Mouse (Mus musculus): ENCODE results near the gene Rnf19b. TPM values are rescaled to one million over a fixed set of nuclear protein-coding genes. Genes with fewer than 3 reads are reported as not detected.

Gene Rnf19b
- polyA plus RNA-seq, 1 experiment from 2014 or later: 7.2 TPM

DNA sequence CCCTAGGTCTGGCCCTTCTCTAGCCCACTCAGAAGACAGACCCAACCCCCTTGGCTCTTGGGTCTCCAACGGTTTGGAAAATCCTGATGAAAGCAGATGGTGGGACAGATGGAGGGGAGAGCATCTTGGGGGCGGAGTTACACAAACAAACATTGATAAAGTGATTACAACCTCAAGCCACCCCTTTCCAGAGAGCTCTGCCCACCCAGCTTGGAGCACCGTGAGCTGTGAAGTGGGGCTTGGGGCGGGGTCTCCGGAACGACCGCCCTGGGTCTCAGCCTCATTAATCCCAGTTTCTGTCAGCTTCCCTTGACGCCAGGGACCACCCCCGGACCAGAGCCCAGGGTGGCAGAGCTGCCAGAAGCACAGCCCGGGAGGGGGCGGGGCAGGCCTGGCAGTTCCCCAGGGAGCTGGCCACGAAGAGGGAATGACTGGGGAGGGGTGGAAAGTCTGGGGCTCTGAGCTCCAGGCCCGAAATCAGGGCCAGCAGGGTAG, 66.6 kb downstream of the Rnf19b start:
- H3K9me3 ChIP-seq (ENCODE audit: control insufficient read depth, low read length): no peaks in the 10 kb centered on the region
- peaks cover 57% of the 10 kb centered on the region for H3K27me3 ChIP-seq (replicated peaks; ENCODE audit: control insufficient read depth, insufficient read depth, low read length)
- ATAC-seq (replicated peaks; ENCODE audit: low FRiP score) (no peak), DNase-seq (ENCODE audit: low spot score) (no peak)
- H3K4me3 ChIP-seq (ENCODE audit: low read depth, low read length): no peak overlapping the region
- 10% methylated on average over 13 of the region's 13 CpGs for WGBS
- no peak overlapping the region for H3K9ac ChIP-seq (ENCODE audit: low read depth, low read length)
- no peak overlapping the region for H3K27ac ChIP-seq (ENCODE audit: low read depth, low read length)
- peaks cover 23% of the 10 kb centered on the region for H3K4me1 ChIP-seq (replicated peaks; ENCODE audit: control insufficient read depth, insufficient read depth, low read length)
- peak overlapping the region; percentile 62 for H3K4me2 ChIP-seq
- no peaks in the 10 kb centered on the region for H3K36me3 ChIP-seq (ENCODE audit: control insufficient read depth, insufficient read depth, low read length)

DNA sequence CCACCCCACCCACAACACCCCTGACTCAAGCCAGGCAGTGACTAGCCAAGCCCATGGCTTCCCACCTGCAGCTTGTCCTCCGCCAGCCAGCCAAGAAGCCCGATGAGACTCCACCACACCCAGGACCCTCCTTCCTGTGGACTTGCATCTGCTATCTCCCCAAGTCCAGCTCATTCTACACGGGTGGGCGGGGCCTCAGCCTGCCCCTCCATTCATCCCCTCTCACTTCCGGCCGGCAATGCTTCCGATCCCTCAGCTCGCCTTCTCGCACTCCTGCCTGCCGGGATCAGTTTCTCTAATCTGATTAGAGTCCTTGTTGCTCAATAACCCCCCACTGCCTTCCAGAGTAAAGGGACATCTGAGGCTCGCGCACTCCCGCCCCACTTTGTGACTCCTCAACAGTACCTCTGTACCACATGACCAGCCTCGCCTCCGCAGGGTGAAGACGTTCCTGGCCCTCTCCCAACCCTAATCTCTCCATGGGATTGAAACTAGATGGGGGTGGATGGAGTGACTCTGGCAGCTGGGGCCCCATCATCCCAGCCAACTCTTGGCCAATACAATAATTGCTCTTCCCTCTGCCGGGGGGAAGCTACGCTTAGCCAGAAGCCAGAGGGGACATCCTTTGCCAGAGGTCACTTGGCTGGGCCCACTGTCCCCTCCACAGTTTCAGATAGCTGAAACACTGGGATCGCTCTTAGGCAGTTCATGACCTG, 67.8 kb downstream of the Rnf19b start:
- Histone ChIP-seq H3K4me2 (peak overlapping the region; percentile 62), H3K27me3 (replicated peaks; ENCODE audit: control insufficient read depth, insufficient read depth, low read length) (peaks cover 45% of the 10 kb centered on the region), H3K9ac (ENCODE audit: low read depth, low read length) (peak overlapping the region; percentile 15; the same call in 1 of the 2 replicates), H3K4me1 (replicated peaks; ENCODE audit: control insufficient read depth, insufficient read depth, low read length) (peaks cover 28% of the 10 kb centered on the region), H3K27ac (ENCODE audit: low read depth, low read length) (no peak overlapping the region), H3K4me3 (ENCODE audit: low read depth, low read length) (peak overlapping the region; percentile 34), H3K9me3 (ENCODE audit: control insufficient read depth, low read length) (no peaks in the 10 kb centered on the region), H3K36me3 (ENCODE audit: control insufficient read depth, insufficient read depth, low read length) (no peaks in the 10 kb centered on the region)
- ATAC-seq (replicated peaks; ENCODE audit: low FRiP score): 0 out of 2 replicates have a peak, but pooled peaks have one; percentile 30
- no peak for DNase-seq (ENCODE audit: low spot score)
- WGBS: 11% methylated on average over 19 of the region's 19 CpGs

DNA sequence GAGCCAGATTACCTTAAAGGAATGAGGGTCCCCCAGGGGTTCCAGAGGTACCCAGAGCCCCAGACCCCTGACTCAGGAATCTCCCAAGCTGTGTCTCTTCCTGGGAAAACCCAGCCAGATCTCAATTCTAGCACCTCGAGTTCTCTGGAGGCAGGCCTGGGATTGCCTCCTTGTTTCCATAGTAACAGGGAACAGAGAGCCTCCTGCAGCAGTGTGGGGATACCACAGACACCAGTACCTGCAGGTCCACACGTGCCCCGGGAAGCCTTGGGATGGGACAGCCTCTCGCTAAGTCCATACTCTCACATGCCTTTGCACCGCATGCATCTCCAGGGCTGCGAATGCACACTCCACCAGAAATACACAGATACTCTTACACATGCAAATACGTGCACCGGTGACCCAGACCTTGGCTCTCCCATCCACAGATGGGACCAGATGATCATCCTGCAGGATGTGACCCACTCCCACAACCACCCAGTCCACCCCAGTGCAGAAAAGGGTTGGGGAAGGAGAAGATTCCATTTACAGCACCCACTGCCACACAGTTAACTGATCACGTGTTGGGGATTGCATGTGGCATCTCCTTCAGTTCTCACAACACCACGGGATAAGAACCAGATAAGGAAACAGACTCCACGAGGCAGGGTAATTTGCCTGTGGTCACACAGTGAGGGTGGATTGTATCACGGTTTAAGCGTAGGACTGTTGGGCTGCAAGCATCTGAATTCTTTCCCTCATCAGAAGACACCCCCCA, 70.7 kb downstream of the Rnf19b start:
- Histone ChIP-seq H3K9me3 (ENCODE audit: control insufficient read depth, low read length) (no peaks in the 10 kb centered on the region), H3K4me1 (replicated peaks; ENCODE audit: control insufficient read depth, insufficient read depth, low read length) (peaks cover 23% of the 10 kb centered on the region), H3K4me3 (ENCODE audit: low read depth, low read length) (no peak overlapping the region), H3K4me2 (no peak overlapping the region), H3K36me3 (ENCODE audit: control insufficient read depth, insufficient read depth, low read length) (no peaks in the 10 kb centered on the region), H3K9ac (ENCODE audit: low read depth, low read length) (no peak overlapping the region), H3K27me3 (replicated peaks; ENCODE audit: control insufficient read depth, insufficient read depth, low read length) (peaks cover 21% of the 10 kb centered on the region), H3K27ac (ENCODE audit: low read depth, low read length) (no peak overlapping the region)
- WGBS: 57% methylated on average over 13 of the region's 13 CpGs
- no peak for ATAC-seq (replicated peaks; ENCODE audit: low FRiP score)
- no peak for DNase-seq (ENCODE audit: low spot score)

DNA sequence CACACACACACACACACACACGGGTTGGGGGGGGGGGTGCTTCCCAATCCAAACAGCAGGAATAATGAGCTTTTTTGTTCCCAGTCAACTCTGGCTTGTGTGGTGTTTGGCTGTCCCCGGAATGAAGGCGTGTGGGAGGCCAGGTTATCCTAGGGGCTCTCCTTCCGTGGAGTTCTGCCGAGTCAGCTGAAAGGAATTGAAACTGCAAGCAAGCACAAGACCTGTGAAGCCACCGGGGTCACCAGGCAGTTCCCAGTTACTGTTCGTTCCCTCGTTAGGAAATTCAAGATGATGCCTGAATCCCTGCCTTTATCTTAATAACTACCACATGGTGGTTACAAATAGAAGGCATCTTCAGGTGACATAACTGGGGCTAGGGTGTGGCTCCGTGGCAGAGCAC, 71.3 kb downstream of the Rnf19b start:
- no peak overlapping the region for H3K4me3 ChIP-seq (ENCODE audit: low read depth, low read length)
- no peak for ATAC-seq (replicated peaks; ENCODE audit: low FRiP score)
- H3K27me3 ChIP-seq (replicated peaks; ENCODE audit: control insufficient read depth, insufficient read depth, low read length): peaks cover 20% of the 10 kb centered on the region
- WGBS: 40% methylated on average over 9 of the region's 9 CpGs
- H3K27ac ChIP-seq (ENCODE audit: low read depth, low read length): no peak overlapping the region
- no peak overlapping the region for H3K4me2 ChIP-seq
- peaks cover 23% of the 10 kb centered on the region for H3K4me1 ChIP-seq (replicated peaks; ENCODE audit: control insufficient read depth, insufficient read depth, low read length)
- H3K9me3 ChIP-seq (ENCODE audit: control insufficient read depth, low read length): no peaks in the 10 kb centered on the region
- no peaks in the 10 kb centered on the region for H3K36me3 ChIP-seq (ENCODE audit: control insufficient read depth, insufficient read depth, low read length)
- no peak overlapping the region for H3K9ac ChIP-seq (ENCODE audit: low read depth, low read length)
- DNase-seq (ENCODE audit: low spot score): no peak

DNA sequence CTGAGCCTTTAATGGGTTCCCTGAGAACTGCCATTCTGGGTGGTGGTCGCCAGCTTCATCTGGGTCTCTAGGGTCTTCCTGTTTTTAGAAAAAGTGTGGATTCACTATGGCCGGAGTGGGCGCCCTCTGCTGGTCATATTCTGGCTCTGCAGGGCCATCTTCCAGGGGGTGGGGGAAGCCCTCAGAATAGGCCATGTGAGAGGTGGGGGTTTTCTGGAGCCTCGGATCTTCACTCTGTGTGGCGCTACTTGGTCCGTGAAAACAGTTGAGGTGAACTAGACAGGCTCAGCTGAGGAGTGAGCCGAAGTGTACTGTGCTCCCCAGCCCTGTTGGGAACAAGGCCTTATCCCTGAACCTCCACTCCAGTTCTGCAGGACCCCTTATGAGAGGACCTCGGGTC, 72.1 kb downstream of the Rnf19b start:
- H3K27me3 ChIP-seq (replicated peaks; ENCODE audit: control insufficient read depth, insufficient read depth, low read length): peaks cover 19% of the 10 kb centered on the region
- no peaks in the 10 kb centered on the region for H3K36me3 ChIP-seq (ENCODE audit: control insufficient read depth, insufficient read depth, low read length)
- H3K9ac ChIP-seq (ENCODE audit: low read depth, low read length): no peak overlapping the region
- no peak overlapping the region for H3K27ac ChIP-seq (ENCODE audit: low read depth, low read length)
- H3K4me2 ChIP-seq: peak overlapping the region; percentile 55
- H3K4me3 ChIP-seq (ENCODE audit: low read depth, low read length): peak overlapping the region; percentile 25; the same call in 1 of the 2 replicates
- DNase-seq (ENCODE audit: low spot score): no peak
- H3K9me3 ChIP-seq (ENCODE audit: control insufficient read depth, low read length): no peaks in the 10 kb centered on the region
- 5% methylated on average over 8 of the region's 8 CpGs for WGBS
- H3K4me1 ChIP-seq (replicated peaks; ENCODE audit: control insufficient read depth, insufficient read depth, low read length): peaks cover 20% of the 10 kb centered on the region
- ATAC-seq (replicated peaks; ENCODE audit: low FRiP score): peak; percentile 24; the same call in 1 of the 2 replicates

DNA sequence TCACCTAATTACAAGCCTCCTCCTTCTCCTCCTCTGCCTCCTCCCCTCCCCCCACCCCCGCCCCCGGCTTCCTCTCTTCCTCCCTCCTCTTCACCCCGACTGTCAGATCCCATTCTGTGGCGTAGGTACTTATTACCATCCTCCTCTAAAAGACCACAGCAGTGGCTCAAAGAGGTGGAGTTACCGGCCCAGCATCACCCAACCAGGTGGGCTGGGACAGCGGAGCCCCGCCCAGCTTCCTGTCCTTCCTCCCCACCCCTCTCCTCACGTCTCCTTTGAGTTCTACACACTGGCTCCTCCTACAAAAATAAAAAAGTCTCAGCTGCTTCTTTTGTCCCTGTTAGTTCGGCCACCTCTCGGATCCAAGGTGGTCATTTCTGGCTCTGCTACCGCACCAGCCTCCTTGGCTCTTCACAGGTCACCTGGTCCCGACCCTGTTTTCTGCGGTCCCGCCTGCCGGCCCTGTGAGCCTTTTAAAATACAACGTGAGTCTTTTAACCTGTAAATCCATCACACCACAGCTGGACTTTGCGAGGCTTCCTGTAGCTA, 72.8 kb downstream of the Rnf19b start:
- peak; percentile 49; the same call in 1 of the 2 replicates for ATAC-seq (replicated peaks; ENCODE audit: low FRiP score)
- no peaks in the 10 kb centered on the region for H3K36me3 ChIP-seq (ENCODE audit: control insufficient read depth, insufficient read depth, low read length)
- H3K4me3 ChIP-seq (ENCODE audit: low read depth, low read length): peak overlapping the region; percentile 25
- peaks cover 19% of the 10 kb centered on the region for H3K27me3 ChIP-seq (replicated peaks; ENCODE audit: control insufficient read depth, insufficient read depth, low read length)
- peaks cover 13% of the 10 kb centered on the region for H3K4me1 ChIP-seq (replicated peaks; ENCODE audit: control insufficient read depth, insufficient read depth, low read length)
- H3K27ac ChIP-seq (ENCODE audit: low read depth, low read length): no peak overlapping the region
- WGBS: 6% methylated on average over 17 of the region's 17 CpGs
- DNase-seq (ENCODE audit: low spot score): no peak
- no peaks in the 10 kb centered on the region for H3K9me3 ChIP-seq (ENCODE audit: control insufficient read depth, low read length)
- no peak overlapping the region for H3K9ac ChIP-seq (ENCODE audit: low read depth, low read length)
- H3K4me2 ChIP-seq: peak overlapping the region; percentile 55

DNA sequence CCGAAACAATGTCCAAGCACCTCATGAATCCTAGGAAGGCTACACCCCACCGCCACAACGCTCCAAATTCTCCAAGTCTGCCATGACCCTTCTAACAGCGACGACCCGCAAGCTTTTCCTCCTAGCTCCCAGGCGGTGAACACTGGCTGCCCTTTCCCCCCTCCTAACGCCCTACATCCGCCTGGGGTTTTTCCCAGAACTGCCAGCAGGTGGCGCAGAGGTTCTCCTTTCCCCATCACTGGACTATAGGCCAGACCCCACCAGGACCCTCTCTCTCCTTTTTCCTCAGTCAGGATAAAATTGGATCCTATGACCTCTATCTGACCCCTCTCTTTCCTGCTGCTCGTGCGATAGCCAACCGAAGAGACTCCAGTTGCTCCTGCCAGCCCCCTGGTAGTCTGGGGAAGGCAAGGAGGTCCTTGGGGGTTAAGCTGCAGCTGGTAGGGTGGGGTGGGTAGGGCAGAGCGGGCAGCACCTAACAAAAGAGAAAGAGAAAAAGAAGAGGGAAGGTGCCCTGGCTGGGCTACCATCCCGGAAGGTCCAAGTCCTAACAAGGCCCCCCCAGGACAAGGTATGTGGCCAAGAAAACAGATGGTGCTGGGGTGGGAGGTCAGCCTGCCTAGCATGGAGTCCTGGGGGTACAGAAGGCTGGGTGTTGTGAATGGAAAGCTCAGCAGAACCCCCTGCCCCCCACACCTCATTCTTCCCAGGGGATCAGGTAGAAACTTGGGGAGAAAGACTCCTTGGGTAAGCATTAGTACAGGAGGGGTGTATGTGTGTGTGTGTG, 76.9 kb downstream of the Rnf19b start:
- Histone ChIP-seq H3K9me3 (ENCODE audit: control insufficient read depth, low read length) (no peaks in the 10 kb centered on the region), H3K4me3 (ENCODE audit: low read depth, low read length) (no peak overlapping the region), H3K4me2 (peak overlapping the region; percentile 30), H3K27me3 (replicated peaks; ENCODE audit: control insufficient read depth, insufficient read depth, low read length) (peaks cover 39% of the 10 kb centered on the region), H3K9ac (ENCODE audit: low read depth, low read length) (no peak overlapping the region), H3K27ac (ENCODE audit: low read depth, low read length) (no peak overlapping the region), H3K36me3 (ENCODE audit: control insufficient read depth, insufficient read depth, low read length) (no peaks in the 10 kb centered on the region), H3K4me1 (replicated peaks; ENCODE audit: control insufficient read depth, insufficient read depth, low read length) (peaks cover 31% of the 10 kb centered on the region)
- DNase-seq (ENCODE audit: low spot score) (peak; percentile 78), ATAC-seq (replicated peaks; ENCODE audit: low FRiP score) (0 out of 2 replicates have a peak, but pooled peaks have one; percentile 35)
- WGBS: 11% methylated on average over 15 of the region's 15 CpGs
